Mouse (Mus musculus): Measurements from ENCODE around the gene Padi2.

The Padi2 gene

DNA sequence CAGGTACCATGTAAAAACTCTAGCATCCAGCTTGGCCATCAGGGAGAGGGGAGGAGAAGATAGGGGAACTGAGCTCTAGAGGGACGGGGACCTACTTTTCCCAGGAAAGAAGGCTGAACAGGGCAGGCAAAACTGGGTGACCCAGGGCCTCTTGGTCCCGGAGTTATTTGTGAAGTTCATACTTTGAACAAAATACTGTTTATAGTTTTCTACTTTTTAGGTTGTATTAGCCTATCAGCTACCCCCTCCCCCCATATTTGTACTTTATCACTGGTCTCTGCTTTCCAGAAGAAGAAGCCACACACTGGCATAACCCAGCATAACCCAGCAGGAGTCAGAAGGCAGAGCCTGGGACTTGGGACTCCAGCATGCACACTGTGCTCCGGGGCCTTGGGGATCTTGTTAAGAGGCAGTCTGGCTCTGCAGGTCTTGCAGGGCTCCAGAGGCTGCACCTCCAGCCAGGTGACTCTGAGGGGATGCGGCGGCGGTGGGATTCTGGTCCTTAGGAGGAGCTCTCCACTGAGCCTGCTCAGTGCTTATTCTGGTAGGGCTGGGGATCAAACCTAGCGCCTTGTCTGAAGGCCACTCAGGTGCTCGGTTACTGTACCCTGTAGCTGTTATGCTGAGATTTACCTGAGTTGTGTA is 25.0 kb upstream of the Padi2 start:
- no peak for DNase-seq (ENCODE audit: low read depth, low spot score)

DNA sequence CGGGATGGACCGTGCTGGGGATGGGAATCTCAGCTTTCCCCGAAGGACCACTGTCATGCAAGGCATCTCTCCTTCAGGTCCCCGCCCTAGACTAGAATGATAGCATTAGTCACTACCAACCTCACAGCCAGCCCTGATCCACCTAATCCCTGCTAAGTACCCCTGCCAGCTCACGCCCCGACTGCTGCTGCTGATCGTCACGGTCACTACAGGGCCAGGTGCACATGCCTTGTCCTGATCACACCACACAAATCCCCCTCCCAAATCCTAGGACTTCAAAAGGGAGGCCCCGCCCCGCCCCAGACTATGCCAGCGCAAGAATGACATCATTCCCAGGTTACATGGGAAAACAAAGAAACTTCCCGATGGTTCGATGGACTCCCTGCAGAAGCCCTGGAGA is 24.4 kb upstream of the Padi2 start:
- DNase-seq (ENCODE audit: low read depth, low spot score): no peak

GRCm38 (mm10) chr4:140882365-140882764 is 23.8 kb upstream of the Padi2 start:
- no peak for DNase-seq (ENCODE audit: low read depth, low spot score)

GRCm38 (mm10) chr4:140882981-140883380 is 23.2 kb upstream of the Padi2 start:
- no peak for DNase-seq (ENCODE audit: low read depth, low spot score)

DNA sequence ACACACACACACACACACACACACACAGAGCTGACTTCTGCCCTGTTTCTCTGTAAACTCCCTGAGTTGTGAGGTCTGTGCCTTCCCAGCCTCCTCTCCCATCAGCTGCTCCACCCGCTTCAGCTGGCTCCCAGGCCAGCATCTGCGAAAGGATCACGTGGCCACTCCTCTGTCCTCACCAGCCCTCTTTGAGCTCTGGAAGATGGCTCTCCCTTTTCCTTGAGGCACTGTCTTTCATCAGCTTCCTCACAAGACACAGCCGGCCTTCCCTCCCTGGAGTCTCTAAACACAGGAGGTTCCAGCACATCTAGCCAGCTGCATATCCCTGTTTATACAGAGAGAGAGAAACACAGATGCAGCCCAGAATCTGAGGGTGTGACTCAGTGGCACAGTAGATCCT is 22.3 kb upstream of the Padi2 start:
- DNase-seq (ENCODE audit: low read depth, low spot score): no peak

DNA sequence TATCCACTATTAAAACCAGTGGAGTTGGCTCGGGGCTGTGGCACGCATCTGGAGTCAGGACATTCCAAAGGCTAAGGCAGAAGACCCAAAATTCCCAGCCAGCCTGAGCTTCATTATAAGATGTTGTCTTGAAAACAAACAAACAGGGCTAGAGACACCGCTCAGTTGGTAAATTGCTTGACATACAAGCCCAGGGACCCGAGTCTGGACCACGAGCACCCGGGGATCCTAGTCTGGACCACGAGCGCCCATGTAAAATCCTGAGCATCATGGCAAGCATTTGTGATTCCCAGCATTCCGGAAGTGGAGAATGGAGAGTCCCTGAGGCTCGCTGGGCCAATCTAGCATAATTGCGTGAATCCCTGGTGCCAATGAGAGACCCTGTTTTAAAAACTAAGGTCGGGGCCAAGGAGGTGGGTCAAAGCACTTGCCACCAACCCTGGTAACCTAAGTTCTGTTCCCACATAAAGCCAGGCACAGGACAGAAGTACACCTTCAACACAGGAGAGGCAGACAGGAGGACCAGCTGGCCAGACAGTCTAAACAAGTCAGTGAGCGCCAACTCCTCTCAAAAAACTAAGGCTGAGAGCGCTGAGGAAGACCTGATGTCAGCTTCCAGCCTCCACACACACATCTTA is 14.5 kb upstream of the Padi2 start:
- no peak for DNase-seq (ENCODE audit: low read depth, low spot score)

DNA sequence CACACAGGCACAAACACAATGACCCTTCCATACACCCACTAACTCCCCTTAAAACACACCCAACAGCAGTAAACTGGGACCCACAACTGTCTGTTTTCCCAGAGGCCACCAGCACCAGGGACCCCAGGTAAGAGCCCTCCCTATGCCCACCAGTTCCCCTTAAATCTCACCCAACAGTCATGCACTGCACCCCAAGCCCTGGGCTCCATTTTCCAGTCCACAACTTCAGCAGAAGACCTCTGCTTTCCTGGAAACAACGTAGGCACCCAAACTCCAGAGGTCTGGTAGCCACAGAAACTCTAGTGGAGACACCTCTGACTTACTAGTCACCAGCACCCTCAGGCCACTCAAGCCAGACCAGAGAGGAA is 14.0 kb upstream of the Padi2 start:
- DNase-seq (ENCODE audit: low read depth, low spot score): no peak

DNA sequence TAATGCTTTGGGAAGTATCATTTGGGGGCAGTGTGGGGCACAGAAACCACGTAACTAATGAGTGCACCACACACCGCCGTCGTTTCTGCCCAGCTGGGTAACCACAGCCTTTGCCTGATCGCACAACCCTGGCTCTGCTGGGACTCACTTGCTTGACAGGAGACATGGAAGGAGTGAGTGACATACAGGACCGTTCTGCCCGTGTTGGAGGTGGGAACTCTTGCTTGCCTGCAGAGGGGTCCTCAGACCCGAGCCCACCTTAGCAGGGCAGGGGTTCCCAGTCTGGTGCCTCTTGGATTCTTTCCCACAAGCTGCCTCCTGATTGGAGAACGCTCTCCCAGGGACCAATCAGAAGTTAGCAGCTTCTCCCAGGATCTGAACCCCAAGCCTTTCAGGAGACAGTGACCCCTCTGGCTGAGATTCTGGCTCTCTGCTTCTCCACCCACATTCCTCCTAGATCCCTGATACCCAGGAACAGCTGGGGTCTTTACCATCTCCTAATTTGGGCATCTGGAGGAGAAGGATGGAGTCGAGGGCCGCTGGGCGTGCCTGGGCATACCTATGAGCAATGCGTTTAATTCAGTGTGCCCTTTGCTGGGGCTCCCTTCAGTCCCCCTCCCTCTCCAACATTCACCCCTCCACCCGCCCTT is 1.2 kb upstream of the Padi2 start:
- DNase-seq (ENCODE audit: low read depth, low spot score): no peak

- DNase-seq (ENCODE audit: low read depth, low spot score): no peak
Observed at GRCm38 (mm10) chr4:140905426-140905871, 695 bp upstream of the Padi2 start.

GRCm38 (mm10) chr4:140906827-140907280 is 710 bp downstream of the Padi2 start:
- DNase-seq (ENCODE audit: low read depth, low spot score): no peak

DNA sequence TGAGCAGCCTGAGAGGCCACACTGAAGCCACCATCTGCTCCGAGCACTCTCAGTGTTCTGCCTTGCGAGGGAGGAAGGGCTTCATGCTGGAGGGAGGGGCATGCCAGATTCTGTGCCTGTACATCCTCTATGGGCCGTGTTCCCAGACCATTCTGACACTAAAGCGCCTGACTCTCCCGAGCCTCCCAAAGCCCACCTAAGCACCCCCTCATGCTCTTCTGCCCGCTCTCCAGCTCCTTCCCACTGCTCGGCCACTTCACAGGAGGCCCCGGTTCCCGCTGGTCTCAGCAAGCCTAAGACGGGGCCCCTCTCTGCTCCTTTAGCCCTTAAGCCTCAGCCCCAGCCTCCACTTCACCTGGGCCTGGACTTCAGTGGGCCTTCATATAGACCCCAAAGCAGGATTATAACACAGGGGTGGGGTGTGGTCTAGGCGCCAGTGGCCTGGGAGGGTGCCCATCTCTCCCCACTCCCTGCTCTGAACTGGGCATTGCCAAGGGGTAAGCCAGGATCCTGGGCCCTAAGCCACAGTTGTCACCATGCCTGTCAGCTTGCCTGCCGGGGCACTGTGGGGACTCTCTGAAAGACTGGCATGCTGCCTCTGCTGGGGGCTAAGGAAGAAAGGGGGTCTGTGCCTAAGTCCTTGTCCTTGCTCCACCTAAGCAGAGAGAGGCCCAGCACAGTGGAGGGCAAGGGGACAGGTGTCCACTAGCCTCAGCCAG is 1.3 kb downstream of the Padi2 start:
- DNase-seq (ENCODE audit: low read depth, low spot score): no peak

DNA sequence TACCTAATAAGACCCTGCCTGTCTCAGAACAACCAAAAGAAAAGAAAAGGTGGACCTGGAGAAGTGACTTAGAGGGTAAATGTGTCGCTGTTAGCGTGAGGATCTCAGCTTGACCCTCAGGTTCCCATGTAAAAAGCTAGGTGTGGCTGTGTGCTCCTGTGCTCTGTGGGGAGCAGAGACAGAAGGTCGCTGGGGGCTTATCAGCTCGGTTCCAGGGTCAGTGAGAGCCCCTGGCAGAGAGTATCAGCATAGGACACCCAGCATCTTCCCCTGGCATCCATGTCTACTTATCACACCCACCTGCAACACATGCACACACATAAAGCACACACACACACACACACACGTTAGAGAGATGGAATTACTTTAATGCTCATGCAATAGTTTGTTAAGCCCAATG is 2.5 kb downstream of the Padi2 start:
- no peak for DNase-seq (ENCODE audit: low read depth, low spot score)

- DNase-seq (ENCODE audit: low read depth, low spot score): no peak
Observed at GRCm38 (mm10) chr4:140909536-140909935, 3.4 kb downstream of the Padi2 start.

- DNase-seq (ENCODE audit: low read depth, low spot score): no peak
Observed at GRCm38 (mm10) chr4:140910661-140911310, 4.6 kb downstream of the Padi2 start.

DNA sequence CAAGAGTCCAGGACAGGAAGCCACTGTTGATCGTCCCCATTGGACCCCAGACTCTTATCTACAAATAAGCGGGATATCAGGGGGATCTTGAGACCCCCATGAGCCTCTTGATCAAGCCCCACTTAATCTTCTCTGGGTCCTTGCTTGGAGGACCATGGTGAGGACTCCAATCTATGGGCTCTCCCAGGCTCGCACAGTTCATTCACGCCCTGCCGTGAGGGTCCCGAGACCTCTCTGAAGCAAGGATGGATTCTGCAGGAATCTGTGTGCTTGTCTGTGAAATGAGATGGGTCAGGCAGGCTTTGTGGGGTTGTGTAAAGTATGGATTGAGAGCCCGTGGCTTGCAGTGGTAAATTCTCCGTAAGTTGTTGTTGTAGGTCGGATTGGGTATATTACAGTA is 5.3 kb downstream of the Padi2 start:
- no peak for DNase-seq (ENCODE audit: low read depth, low spot score)

DNA sequence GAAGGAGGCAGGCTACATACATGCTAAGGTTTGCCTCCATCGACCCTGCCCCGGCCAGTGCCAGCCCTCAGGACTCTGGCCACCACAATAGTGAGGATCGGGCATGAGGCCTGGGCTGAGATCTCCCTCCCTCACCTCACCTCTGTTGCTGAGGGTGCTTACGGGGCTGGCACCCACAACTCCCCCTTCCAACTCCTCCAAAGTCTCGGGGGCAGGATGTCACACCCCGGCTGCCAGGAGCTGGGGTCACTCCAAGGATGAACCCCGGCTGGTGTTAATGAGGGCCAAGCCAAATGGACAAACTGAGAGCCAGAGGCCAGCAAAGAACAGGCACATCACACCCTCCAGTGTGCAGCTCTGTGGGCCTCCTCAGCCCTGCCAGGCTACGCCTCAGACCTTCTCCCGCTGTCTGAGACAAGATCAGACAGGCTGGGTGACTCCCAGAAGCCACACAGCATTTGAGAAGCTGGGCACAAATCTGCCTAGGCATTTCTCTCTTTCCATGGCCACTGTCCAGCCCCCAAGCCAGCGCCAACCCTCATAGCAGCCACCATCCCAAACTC is 6.2 kb downstream of the Padi2 start:
- DNase-seq (ENCODE audit: low read depth, low spot score): no peak

DNA sequence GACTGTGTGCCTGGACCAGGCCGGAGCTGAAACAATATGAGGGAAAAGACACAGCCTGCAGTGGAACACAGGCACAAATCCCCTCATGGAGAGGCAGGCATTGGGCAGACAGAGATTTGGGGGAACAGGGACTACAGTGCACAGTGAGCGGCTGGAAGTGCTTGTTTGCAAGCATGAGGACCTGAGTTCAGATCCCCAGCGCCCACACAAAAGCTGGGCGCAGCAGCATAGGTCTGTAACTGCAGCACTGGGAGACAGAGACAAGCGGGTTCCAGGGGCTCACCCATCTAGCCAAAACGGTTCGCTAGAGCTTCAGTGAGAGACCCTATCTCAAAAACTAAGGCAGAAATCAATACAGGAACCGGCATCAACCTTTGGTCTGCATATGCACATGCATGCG is 7.4 kb downstream of the Padi2 start:
- DNase-seq (ENCODE audit: low read depth, low spot score): no peak

GRCm38 (mm10) chr4:140914731-140915131 is 8.6 kb downstream of the Padi2 start:
- no peak for DNase-seq (ENCODE audit: low read depth, low spot score)

- no peak for DNase-seq (ENCODE audit: low read depth, low spot score)
Observed at GRCm38 (mm10) chr4:140915235-140915634, 9.1 kb downstream of the Padi2 start.

DNA sequence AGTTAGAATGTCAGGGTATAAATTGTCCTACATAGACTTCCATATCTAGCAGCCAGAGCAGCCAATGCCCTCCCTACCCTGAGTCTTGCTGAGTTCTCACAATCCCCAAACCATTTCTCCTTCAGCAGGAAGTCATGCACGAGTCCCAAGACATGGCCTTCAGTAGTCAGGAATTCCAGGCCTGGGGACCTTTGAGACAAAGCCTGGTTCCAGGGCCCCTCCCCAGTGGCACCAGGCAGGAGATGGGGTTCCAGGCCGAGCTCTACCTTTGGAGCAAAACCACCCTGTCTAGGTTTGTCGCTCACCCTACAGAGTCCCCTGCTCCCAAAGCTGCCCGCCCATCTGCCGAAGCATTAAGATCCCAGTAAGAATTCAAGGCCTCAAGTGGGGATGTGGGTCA is 10.2 kb downstream of the Padi2 start:
- DNase-seq (ENCODE audit: low read depth, low spot score): no peak

GRCm38 (mm10) chr4:140917451-140917850 is 11.3 kb downstream of the Padi2 start:
- no peak for DNase-seq (ENCODE audit: low read depth, low spot score)
